Mouse (Mus musculus): ENCODE data around the gene Immp2l. TPM values are rescaled to one million over a fixed set of nuclear protein-coding genes. Genes with fewer than 3 reads are reported as not detected.
A peak's percentile ranks its signal among the peaks of the same experiment; 100 is the strongest.

Gene Immp2l
- polyA plus RNA-seq, 1 experiment from 2014 or later = 10.0 TPM

GRCm38 (mm10) chr12:41518897-41519296, 495.0 kb downstream of the Immp2l start:
- Histone ChIP-seq H3K4me3 (no peak overlapping the region), H3K36me3 (no peaks in the 10 kb centered on the region), H3K9me3 (no peaks in the 10 kb centered on the region), H3K27ac (no peak overlapping the region), H3K4me1 (no peaks in the 10 kb centered on the region), H3K9ac (no peak overlapping the region), H3K4me2 (no peak overlapping the region), H3K27me3 (no peaks in the 10 kb centered on the region)
- WGBS = 40% methylated on average over 5 of the region's 5 CpGs
- 0 out of 2 replicates have a peak, but pooled peaks have one; percentile 46 for ATAC-seq (ENCODE audit: borderline replicate concordance, extremely low read depth, low FRiP score, low TSS enrichment)

- no peak overlapping the region for H3K9ac ChIP-seq
- H3K27me3 ChIP-seq = no peaks in the 10 kb centered on the region
- whole genome bisulfite sequencing = 49% methylated on average over 2 of the region's 2 CpGs
- no peaks in the 10 kb centered on the region for H3K4me1 ChIP-seq
- no peak overlapping the region for H3K4me3 ChIP-seq
- H3K4me2 ChIP-seq = no peak overlapping the region
- no peaks in the 10 kb centered on the region for H3K36me3 ChIP-seq
- no peak overlapping the region for H3K27ac ChIP-seq
- H3K9me3 ChIP-seq = no peaks in the 10 kb centered on the region
- ATAC-seq (ENCODE audit: borderline replicate concordance, extremely low read depth, low FRiP score, low TSS enrichment) = no peak
Observed at GRCm38 (mm10) chr12:41520326-41520725, 496.4 kb downstream of the Immp2l start.

DNA sequence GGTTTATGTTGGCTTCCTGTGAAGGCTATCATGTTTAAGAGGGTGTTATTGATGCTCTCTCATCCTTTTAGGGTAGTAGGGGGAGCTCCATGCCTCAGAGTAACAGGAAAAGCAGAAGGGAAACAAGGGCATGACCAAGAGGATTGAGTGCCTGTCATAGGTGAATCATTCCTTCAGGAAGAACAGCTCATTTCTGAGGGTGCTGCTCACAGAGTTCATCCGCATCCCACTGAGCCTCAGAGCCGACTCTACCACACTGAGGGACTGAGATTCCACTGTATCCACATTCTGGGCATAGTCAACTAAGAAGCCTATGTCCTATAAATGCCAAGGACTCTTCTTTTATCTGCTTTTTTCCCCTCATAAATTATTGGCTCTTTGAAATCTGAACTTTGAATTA, 497.8 kb downstream of the Immp2l start:
- ATAC-seq (ENCODE audit: borderline replicate concordance, extremely low read depth, low FRiP score, low TSS enrichment) = no peak

DNA sequence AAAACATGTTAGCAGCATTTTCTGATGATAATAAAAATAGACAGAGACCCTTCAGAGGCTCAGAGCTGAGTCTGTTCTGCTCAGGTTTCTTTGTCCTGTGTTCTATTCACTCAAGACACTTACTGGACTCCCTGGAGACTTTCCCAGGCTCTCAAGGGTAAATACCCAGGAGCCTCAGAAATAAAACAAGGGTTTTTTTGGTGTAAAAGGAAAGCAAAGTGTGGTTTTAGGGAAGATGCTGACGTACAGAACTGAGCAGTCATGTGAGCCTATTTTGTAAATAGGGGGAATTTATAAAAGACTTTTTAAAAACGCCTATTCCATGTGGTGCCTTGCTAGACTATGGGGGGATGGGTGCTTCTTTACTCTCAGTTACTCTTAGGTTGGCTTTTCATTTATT, 502.8 kb downstream of the Immp2l start:
- no peaks in the 10 kb centered on the region for H3K9me3 ChIP-seq
- H3K9ac ChIP-seq = no peak overlapping the region
- no peak overlapping the region for H3K27ac ChIP-seq
- whole genome bisulfite sequencing = 51% methylated on average over 2 of the region's 2 CpGs
- H3K27me3 ChIP-seq = no peaks in the 10 kb centered on the region
- ATAC-seq (ENCODE audit: borderline replicate concordance, extremely low read depth, low FRiP score, low TSS enrichment) = no peak
- H3K4me1 ChIP-seq = no peaks in the 10 kb centered on the region
- H3K4me3 ChIP-seq = no peak overlapping the region
- no peaks in the 10 kb centered on the region for H3K36me3 ChIP-seq
- no peak overlapping the region for H3K4me2 ChIP-seq

More for the DNA sequence above, 497.8 kb downstream of the Immp2l start:
- Histone ChIP-seq H3K4me2 (no peak overlapping the region), H3K27me3 (no peaks in the 10 kb centered on the region), H3K9ac (no peak overlapping the region), H3K36me3 (no peaks in the 10 kb centered on the region), H3K9me3 (no peaks in the 10 kb centered on the region), H3K27ac (no peak overlapping the region), H3K4me1 (no peaks in the 10 kb centered on the region), H3K4me3 (no peak overlapping the region)
- 77% methylated on average over 2 of the region's 2 CpGs for WGBS

GRCm38 (mm10) chr12:41528410-41528809, 504.5 kb downstream of the Immp2l start:
- Histone ChIP-seq H3K9ac (no peak overlapping the region), H3K9me3 (no peaks in the 10 kb centered on the region), H3K27ac (no peak overlapping the region), H3K27me3 (no peaks in the 10 kb centered on the region), H3K4me2 (no peak overlapping the region), H3K4me1 (no peaks in the 10 kb centered on the region), H3K36me3 (no peaks in the 10 kb centered on the region), H3K4me3 (no peak overlapping the region)
- ATAC-seq (ENCODE audit: borderline replicate concordance, extremely low read depth, low FRiP score, low TSS enrichment) = no peak
- 67% methylated on average over 4 of the region's 4 CpGs for WGBS

DNA sequence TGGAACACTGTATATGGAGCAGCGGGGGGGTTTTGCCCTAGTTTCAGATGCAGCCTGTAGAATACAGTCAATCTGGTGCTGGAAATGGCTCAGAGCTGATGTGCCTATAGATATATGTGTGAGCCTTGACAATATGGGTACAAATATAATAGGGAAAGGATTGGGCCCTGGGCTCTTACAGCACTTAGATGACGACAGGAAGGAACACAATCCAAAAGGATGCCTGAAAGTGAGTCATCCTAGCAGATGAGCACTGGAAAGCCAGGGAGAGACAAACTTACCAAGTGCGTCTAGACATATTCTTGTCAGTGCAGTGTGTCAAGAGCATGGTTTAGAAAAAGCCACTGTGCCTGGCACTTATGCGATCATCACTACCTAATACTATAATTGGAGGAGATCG, 516.1 kb downstream of the Immp2l start:
- Histone ChIP-seq H3K27ac (no peak overlapping the region), H3K4me2 (no peak overlapping the region), H3K4me1 (no peaks in the 10 kb centered on the region), H3K4me3 (no peak overlapping the region), H3K27me3 (no peaks in the 10 kb centered on the region), H3K9ac (no peak overlapping the region), H3K9me3 (no peaks in the 10 kb centered on the region), H3K36me3 (no peaks in the 10 kb centered on the region)
- WGBS = 83% methylated on average over 5 of the region's 5 CpGs
- no peak for ATAC-seq (ENCODE audit: borderline replicate concordance, extremely low read depth, low FRiP score, low TSS enrichment)

DNA sequence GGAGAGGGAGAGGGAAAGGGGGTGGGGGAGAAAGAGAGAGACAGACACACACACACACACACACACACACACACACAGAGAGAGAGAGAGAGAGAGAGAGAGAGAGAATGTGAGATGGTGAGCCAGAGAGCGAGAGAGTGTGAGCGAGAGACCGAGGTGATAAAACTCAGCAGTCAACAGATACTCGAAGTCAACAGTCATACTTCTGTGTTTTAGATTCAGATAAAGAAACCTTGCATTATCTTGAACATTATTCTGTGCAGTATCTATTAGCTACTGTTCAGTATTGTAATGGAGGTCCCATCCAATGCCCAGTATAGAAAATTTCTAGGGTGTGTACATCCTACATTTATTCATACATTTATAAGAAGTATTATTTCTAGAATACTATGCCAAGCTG, 527.7 kb downstream of the Immp2l start:
- H3K27ac ChIP-seq = no peak overlapping the region
- no peak overlapping the region for H3K4me2 ChIP-seq
- no peak for ATAC-seq (ENCODE audit: borderline replicate concordance, extremely low read depth, low FRiP score, low TSS enrichment)
- 74% methylated on average over 4 of the region's 4 CpGs for WGBS
- H3K9ac ChIP-seq = no peak overlapping the region
- no peaks in the 10 kb centered on the region for H3K4me1 ChIP-seq
- no peak overlapping the region for H3K4me3 ChIP-seq
- H3K36me3 ChIP-seq = no peaks in the 10 kb centered on the region
- H3K27me3 ChIP-seq = no peaks in the 10 kb centered on the region
- no peaks in the 10 kb centered on the region for H3K9me3 ChIP-seq

- ATAC-seq (ENCODE audit: borderline replicate concordance, extremely low read depth, low FRiP score, low TSS enrichment) = no peak
- H3K4me1 ChIP-seq = 0 out of 2 replicates have a peak, but pooled peaks cover 3% of the 10 kb centered on the region
- WGBS = 31% methylated on average over 3 of the region's 3 CpGs
- no peaks in the 10 kb centered on the region for H3K36me3 ChIP-seq
- H3K4me3 ChIP-seq = no peak overlapping the region
- no peaks in the 10 kb centered on the region for H3K9me3 ChIP-seq
- H3K27me3 ChIP-seq = no peaks in the 10 kb centered on the region
- H3K27ac ChIP-seq = no peak overlapping the region
- no peak overlapping the region for H3K9ac ChIP-seq
- no peak overlapping the region for H3K4me2 ChIP-seq
Observed at GRCm38 (mm10) chr12:41557832-41558231, 533.9 kb downstream of the Immp2l start.

DNA sequence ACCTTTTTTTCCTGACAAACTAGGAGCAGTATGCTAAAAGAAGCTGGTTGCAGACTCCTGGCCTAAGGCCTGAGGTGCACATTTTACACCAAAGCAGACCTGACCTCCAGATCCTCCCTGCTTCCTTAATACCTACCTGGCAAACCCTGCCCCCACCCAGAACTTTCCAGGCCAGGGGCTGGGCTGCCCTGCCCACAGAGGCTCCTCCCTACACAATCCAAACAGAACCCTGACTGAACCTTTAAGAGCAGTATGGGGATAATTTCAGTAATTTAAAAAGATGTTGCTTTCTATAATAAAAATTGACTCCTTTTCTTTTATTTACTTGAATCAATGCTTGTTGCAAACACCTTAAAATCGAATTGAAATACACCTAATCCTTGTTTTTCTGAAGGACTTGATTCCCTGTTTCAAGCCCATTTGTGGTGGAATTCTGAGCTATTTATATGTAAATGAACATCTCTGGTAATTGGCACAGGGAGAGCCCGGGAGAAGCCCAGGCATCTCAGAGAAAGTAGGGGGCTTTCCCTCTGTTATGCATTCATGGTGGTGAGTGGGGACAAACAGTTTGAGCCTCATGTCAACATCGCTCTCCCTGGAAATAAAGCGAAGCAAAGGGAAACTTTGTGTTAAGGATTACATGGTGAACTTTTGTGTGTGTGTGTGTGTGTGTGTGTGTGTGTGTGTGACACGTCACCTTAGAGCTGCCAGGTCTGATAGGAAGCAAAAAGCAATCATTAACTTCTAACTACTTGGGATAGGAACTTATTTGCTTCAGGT, 535.3 kb downstream of the Immp2l start:
- H3K4me3 ChIP-seq = no peak overlapping the region
- H3K27me3 ChIP-seq = no peaks in the 10 kb centered on the region
- no peak for ATAC-seq (ENCODE audit: borderline replicate concordance, extremely low read depth, low FRiP score, low TSS enrichment)
- H3K36me3 ChIP-seq = no peaks in the 10 kb centered on the region
- H3K9ac ChIP-seq = no peak overlapping the region
- H3K4me2 ChIP-seq = no peak overlapping the region
- 50% methylated on average over 5 of the region's 5 CpGs for WGBS
- no peaks in the 10 kb centered on the region for H3K9me3 ChIP-seq
- H3K27ac ChIP-seq = no peak overlapping the region
- 0 out of 2 replicates have a peak, but pooled peaks cover 3% of the 10 kb centered on the region for H3K4me1 ChIP-seq

GRCm38 (mm10) chr12:41565540-41566432, 541.9 kb downstream of the Immp2l start:
- H3K4me2 ChIP-seq = peak overlapping the region; percentile 46
- no peaks in the 10 kb centered on the region for H3K27me3 ChIP-seq
- 10% methylated on average over 18 of the region's 18 CpGs for WGBS
- H3K4me3 ChIP-seq = no peak overlapping the region
- H3K9me3 ChIP-seq = no peaks in the 10 kb centered on the region
- peaks cover 12% of the 10 kb centered on the region for H3K4me1 ChIP-seq
- no peak overlapping the region for H3K9ac ChIP-seq
- H3K27ac ChIP-seq = peak overlapping the region; percentile 27; the same call in 1 of the 2 replicates
- H3K36me3 ChIP-seq = no peaks in the 10 kb centered on the region
- peak; percentile 55; the same call in 1 of the 2 replicates for ATAC-seq (ENCODE audit: borderline replicate concordance, extremely low read depth, low FRiP score, low TSS enrichment)

- Histone ChIP-seq H3K9ac (no peak overlapping the region), H3K4me2 (peak overlapping the region; percentile 46), H3K27me3 (no peaks in the 10 kb centered on the region), H3K4me3 (no peak overlapping the region), H3K9me3 (no peaks in the 10 kb centered on the region), H3K4me1 (peaks cover 12% of the 10 kb centered on the region), H3K36me3 (no peaks in the 10 kb centered on the region), H3K27ac (peak overlapping the region; percentile 27; the same call in 1 of the 2 replicates)
- 24% methylated on average over 1 of the region's 1 CpGs for WGBS
- ATAC-seq (ENCODE audit: borderline replicate concordance, extremely low read depth, low FRiP score, low TSS enrichment) = no peak
Observed at GRCm38 (mm10) chr12:41566433-41566794, 542.5 kb downstream of the Immp2l start.

DNA sequence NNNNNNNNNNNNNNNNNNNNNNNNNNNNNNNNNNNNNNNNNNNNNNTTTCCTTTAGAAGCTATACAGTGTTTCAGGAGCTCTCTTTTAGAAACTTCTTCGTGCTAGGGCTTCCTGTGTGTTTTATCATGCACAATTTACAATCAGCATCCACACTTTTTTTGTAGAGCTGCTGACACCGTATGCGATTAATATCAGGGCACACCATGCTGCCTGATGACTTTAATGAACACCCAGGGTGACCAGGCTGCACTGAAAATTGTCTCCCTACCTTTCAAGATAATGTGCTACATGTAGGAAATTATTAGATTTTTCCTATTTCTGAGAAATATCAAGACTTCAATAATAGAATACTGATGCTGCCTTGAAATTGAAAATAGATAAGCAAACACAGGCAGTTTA, 549.9 kb downstream of the Immp2l start:
- H3K4me2 ChIP-seq = no peak overlapping the region
- H3K4me3 ChIP-seq = no peak overlapping the region
- no peak overlapping the region for H3K27ac ChIP-seq
- no peaks in the 10 kb centered on the region for H3K36me3 ChIP-seq
- no peaks in the 10 kb centered on the region for H3K9me3 ChIP-seq
- H3K9ac ChIP-seq = no peak overlapping the region
- no peaks in the 10 kb centered on the region for H3K4me1 ChIP-seq
- no peaks in the 10 kb centered on the region for H3K27me3 ChIP-seq
- 54% methylated on average over 3 of the region's 3 CpGs for WGBS
- ATAC-seq (ENCODE audit: borderline replicate concordance, extremely low read depth, low FRiP score, low TSS enrichment) = no peak

Measured in lung, embryonic 15.5 days (tissue).